Mouse (Mus musculus) embryonic facial prominence, embryonic 11.5 days (tissue): ENCODE measurements around the gene Acox2. TPM values are rescaled to one million over a fixed set of nuclear protein-coding genes. Genes with fewer than 3 reads are reported as not detected.
A peak's percentile ranks its signal among the peaks of the same experiment; 100 is the strongest.

Experiments used
- ATAC-seq: fragments of 200-750 bp; cut with Nextera tagmentation; replicated peaks from 2 replicates; pipeline ENCODE4 v1.8.0; 2017; ENCODE audit warnings: low read depth; ENCODE audit not compliant: insufficient number of reproducible peaks, low FRiP score, low TSS enrichment
- DNase-seq: peaks from one replicate; pipeline ENCODE4 v3.0.0-alpha.2; 2015; ENCODE audit warnings: low spot score
- H3K27ac ChIP-seq: fragments of 300-500 bp; sonication (generic); replicated peaks from 2 replicates; pipeline ENCODE4 v1.5.1; 2014; ENCODE audit warnings: mild to moderate bottlenecking, low read depth, low read length, control low read depth
- H3K27me3 ChIP-seq: fragments of 300-500 bp; sonication (generic); 2 replicates; pipeline ENCODE4 v1.6.1; 2014; ENCODE audit warnings: mild to moderate bottlenecking, low read length, moderate library complexity, mixed read lengths; ENCODE audit not compliant: control insufficient read depth, insufficient read depth
- H3K36me3 ChIP-seq: fragments of 300-500 bp; sonication (generic); replicated peaks from 2 replicates; pipeline ENCODE4 v1.6.1; 2014; ENCODE audit warnings: low read depth, mild to moderate bottlenecking, low read length, moderate library complexity, mixed read lengths; ENCODE audit not compliant: control insufficient read depth, insufficient read depth
- H3K4me1 ChIP-seq: fragments of 300-500 bp; sonication (generic); 2 replicates; pipeline ENCODE4 v1.6.1; 2014; ENCODE audit warnings: low read length, mixed read lengths; ENCODE audit not compliant: control insufficient read depth, insufficient read depth
- H3K4me2 ChIP-seq: fragments of 300-500 bp; sonication (generic); 2 replicates; pipeline ENCODE4 v1.6.1; 2014; ENCODE audit warnings: low read depth, mild to moderate bottlenecking, control low read depth, low read length, moderate library complexity
- H3K4me3 ChIP-seq: fragments of 300-500 bp; sonication (generic); 2 replicates; pipeline ENCODE4 v1.5.1; 2014; ENCODE audit warnings: low read depth, low read length, control low read depth
- H3K9ac ChIP-seq: fragments of 300-500 bp; sonication (generic); replicated peaks from 2 replicates; pipeline ENCODE4 v1.6.1; 2014; ENCODE audit warnings: mild to moderate bottlenecking, control low read depth, low read length
- H3K9me3 ChIP-seq: fragments of 300-500 bp; sonication (generic); replicated peaks from 2 replicates; pipeline ENCODE4 v1.6.1; 2016; ENCODE audit warnings: mild to moderate bottlenecking, low read length, inconsistent platforms, mixed read lengths; ENCODE audit not compliant: control insufficient read depth
- WGBS: fragments of 180-500 bp; shearing (Covaris S2); extraction: QIAGEN DNeasy Blood & Tissue Kit; methylation state at CpG from one replicate; pipeline ENCODE4 v1.1.7; 2014; 5-methylcytosine and 5-hydroxymethylcytosine counted together
- polyA plus RNA-seq: library from polyadenylated mRNA; unstranded; fragments of >200 nt; fragmentation: Nextera tagmentation; extraction: Ambion mirVana; gene quantifications from 2 replicates; pipeline ENCODE4 v1.2.1, GENCODE M21; 2014

Gene Acox2
- not detected in 2 replicates for polyA plus RNA-seq

DNA sequence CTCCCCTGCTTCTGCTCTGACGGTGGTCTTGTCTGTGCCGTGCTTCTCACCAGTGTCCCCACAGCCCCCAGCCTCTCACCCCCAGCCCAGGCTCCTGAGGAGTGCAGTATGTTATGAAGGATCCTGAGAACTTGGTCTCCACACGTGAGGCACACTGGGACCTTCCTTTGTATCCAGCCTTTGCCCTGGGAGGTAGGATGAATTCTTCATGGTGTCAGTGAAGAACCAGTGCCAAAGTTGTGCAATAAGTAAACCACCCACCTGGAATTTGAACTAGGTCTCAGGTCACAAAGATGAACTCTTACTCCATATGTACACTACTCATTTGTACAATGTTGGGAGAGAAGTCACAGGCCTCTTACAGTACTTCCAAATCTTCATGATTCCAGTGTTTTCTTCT is at the start of gene Acox2:
Gene Acox2 (minus strand): TSS at position 188 of the 400 bp plus-strand sequence.
- H3K27ac ChIP-seq, result no peak within 1 kb of the TSS
- 85% methylated on average over 3 of the region's 3 CpGs for WGBS
- H3K9me3 ChIP-seq, result no peaks in the 10 kb centered on the region
- DNase-seq, result no peak
- H3K27me3 ChIP-seq, result no peaks in the 10 kb centered on the region
- no peaks in the 10 kb centered on the region for H3K4me1 ChIP-seq
- no peak within 1 kb of the TSS for H3K4me2 ChIP-seq
- no peak within 1 kb of the TSS for H3K9ac ChIP-seq
- H3K36me3 ChIP-seq, result no peaks in the 10 kb centered on the region
- no peak for ATAC-seq
- H3K4me3 ChIP-seq, result no peak within 1 kb of the TSS

DNA sequence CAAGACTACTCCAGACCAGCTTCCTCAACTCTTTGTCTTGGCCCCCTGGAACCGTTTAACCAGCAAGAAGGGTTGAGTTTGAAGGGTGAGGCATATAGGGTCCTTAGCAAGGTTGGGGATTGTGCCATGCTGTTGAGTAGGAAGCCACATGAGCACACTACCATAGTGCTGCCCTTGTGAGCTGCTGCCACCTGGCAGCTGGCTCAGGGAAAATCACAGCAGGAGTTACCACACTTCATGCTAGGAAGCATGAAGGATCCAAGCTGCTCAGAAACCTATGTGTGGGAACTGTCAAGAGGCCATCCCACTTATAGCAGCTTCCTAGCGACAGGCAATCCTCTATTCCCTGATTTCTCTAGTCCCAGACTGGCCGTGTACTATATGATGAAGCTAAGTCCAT is 49.5 kb upstream of the Acox2 start:
- WGBS, result 65% methylated on average over 3 of the region's 3 CpGs
- Histone ChIP-seq H3K27me3 (no peaks in the 10 kb centered on the region), H3K36me3 (no peaks in the 10 kb centered on the region)

DNA sequence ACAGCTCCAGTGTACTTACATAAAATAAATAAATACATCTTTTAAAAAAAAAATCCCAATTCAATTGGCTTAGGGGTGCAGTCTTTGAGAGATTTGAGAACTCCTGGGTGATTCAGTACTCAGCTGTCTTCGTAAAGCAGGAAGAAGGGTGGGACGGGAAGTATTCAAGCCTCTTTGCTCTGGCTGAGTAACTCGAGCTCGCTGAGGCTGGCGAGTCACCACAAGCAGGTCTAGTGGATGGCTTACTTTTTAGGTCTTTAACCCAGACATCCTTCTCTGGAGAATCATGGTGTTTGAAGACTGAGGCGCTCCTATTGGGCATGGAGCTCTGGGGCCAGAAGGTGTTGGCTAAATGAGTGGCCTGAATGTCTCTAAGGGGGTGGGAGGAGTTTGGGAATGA is 47.7 kb upstream of the Acox2 start:
- Histone ChIP-seq H3K36me3 (no peaks in the 10 kb centered on the region), H3K4me1 (no peaks in the 10 kb centered on the region), H3K9ac (no peak overlapping the region), H3K27me3 (no peaks in the 10 kb centered on the region), H3K27ac (no peak overlapping the region), H3K4me2 (no peak overlapping the region), H3K4me3 (no peak overlapping the region), H3K9me3 (no peaks in the 10 kb centered on the region)
- WGBS, result 76% methylated on average over 6 of the region's 6 CpGs
- ATAC-seq (no peak), DNase-seq (no peak)

More for the DNA sequence above, 49.5 kb upstream of the Acox2 start:
- Histone ChIP-seq H3K9me3 (no peaks in the 10 kb centered on the region), H3K4me2 (no peak overlapping the region), H3K4me1 (no peaks in the 10 kb centered on the region), H3K27ac (no peak overlapping the region), H3K9ac (no peak overlapping the region), H3K4me3 (no peak overlapping the region)
- ATAC-seq, result no peak
- DNase-seq, result no peak

DNA sequence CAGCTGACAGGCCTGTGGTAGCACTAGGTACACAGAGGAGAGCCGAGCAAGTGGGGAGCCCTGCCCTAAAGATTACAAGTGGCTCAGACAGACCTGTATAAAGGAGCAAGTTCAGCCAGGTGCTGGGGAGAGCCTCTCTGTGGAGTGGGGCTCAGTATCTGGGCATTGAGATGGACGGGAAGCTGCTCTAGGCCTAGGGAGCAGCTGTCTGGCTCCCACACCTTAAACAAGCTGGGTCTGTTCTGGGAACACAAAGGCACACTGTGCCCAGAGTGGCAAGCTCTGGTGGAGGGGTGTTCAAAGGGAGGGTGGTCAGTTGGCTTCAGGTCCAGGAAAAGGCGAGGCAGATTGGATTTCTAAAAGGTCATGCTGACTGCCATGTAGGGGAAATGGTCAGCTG is 45.9 kb upstream of the Acox2 start:
- Histone ChIP-seq H3K4me1 (no peaks in the 10 kb centered on the region), H3K27ac (no peak overlapping the region), H3K4me3 (no peak overlapping the region), H3K4me2 (no peak overlapping the region), H3K9ac (no peak overlapping the region), H3K27me3 (no peaks in the 10 kb centered on the region), H3K9me3 (no peaks in the 10 kb centered on the region), H3K36me3 (no peaks in the 10 kb centered on the region)
- 40% methylated on average over 3 of the region's 3 CpGs for WGBS
- ATAC-seq (no peak), DNase-seq (no peak)

DNA sequence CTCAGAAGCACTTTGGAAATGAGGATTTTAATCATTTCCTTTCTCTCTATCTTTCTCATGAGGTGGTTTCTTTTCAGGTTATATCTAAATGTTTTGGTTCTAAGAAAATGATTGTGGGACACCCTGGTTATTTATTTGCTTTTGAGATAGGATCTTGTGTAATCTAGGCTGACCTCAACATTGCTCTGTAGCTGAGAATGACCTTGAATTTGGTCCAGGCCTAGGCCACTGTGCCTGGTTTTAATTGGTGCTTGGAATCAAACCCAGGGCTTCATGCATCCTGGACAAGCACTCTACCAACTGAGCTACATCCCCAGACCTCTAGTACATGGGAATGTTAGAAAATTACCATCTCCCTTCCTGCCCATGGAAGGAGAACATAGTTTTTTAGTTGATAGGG is 44.9 kb upstream of the Acox2 start:
- ATAC-seq, result no peak
- H3K27me3 ChIP-seq, result no peaks in the 10 kb centered on the region
- no peaks in the 10 kb centered on the region for H3K9me3 ChIP-seq
- DNase-seq, result no peak
- no peaks in the 10 kb centered on the region for H3K4me1 ChIP-seq
- no peaks in the 10 kb centered on the region for H3K36me3 ChIP-seq
- no peak overlapping the region for H3K4me2 ChIP-seq
- no peak overlapping the region for H3K27ac ChIP-seq
- no peak overlapping the region for H3K4me3 ChIP-seq
- no peak overlapping the region for H3K9ac ChIP-seq

DNA sequence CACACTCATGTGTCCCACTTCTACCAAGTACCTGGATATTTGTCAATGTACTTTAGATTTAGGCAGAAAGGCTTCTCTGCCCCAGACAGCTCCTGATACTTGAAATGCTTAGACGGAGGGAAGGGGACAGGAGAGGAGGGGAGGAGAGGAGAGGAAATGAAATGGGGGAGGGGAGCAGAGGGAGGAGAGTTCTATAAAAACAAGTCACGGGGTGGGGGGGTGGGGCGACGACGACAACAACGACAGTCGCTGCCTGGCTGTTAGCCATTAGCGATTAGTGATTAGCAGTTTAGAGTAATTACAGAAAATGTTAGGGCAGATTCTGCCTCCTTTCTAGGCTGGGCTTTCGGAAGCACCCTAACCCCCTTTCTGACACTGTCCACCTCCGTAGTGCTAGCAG is 43.5 kb upstream of the Acox2 start:
- Histone ChIP-seq H3K4me1 (no peaks in the 10 kb centered on the region), H3K27ac (no peak overlapping the region), H3K9me3 (no peaks in the 10 kb centered on the region), H3K9ac (no peak overlapping the region), H3K4me3 (no peak overlapping the region), H3K36me3 (no peaks in the 10 kb centered on the region), H3K4me2 (no peak overlapping the region), H3K27me3 (no peaks in the 10 kb centered on the region)
- ATAC-seq (no peak), DNase-seq (no peak)
- WGBS, result 11% methylated on average over 10 of the region's 10 CpGs

DNA sequence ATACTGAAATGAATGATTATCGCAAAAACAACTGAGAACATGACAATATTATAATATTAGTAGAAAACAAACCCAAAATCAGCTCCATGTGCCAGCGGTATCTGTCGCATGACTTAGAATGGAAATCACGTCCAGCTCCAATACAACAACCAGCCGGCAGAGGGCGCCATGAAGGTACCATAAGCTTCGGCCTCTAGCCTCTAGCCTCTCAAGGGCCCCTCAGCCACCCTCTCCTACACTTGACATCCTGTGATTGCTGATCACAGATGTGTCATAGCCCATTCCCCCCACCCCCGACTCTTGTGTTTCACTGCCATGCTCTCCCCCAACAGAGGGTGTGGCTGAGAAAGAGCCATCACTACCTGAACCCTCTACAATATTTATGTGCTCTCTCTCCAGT is 41.1 kb upstream of the Acox2 start:
- H3K4me3 ChIP-seq, result no peak overlapping the region
- H3K36me3 ChIP-seq, result no peaks in the 10 kb centered on the region
- no peaks in the 10 kb centered on the region for H3K27me3 ChIP-seq
- no peak overlapping the region for H3K4me2 ChIP-seq
- no peak overlapping the region for H3K9ac ChIP-seq
- no peak overlapping the region for H3K27ac ChIP-seq
- 25% methylated on average over 8 of the region's 8 CpGs for WGBS
- peak; percentile 78 for DNase-seq
- ATAC-seq, result 0 out of 2 replicates have a peak, but pooled peaks have one; percentile 46
- no peaks in the 10 kb centered on the region for H3K4me1 ChIP-seq
- H3K9me3 ChIP-seq, result no peaks in the 10 kb centered on the region

DNA sequence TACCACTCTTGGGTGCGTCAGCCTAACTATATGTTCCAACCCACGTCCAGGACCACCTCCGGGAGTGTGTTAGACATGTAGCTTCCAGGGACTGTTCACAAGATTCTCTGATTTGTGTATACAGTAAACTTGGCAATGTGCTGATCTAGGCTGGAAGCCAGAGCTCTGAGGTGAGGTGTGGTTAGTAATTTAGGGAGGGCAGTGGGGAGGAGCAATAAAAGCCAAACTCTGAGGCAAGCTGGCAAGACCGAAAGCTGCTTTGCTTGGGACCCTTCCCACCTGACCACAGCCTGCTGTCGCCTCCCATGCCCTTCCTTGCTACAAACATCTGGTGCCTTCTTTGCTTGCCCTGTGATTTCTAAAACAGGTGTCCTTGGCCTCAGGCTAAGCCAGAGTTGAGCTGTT is 38.7 kb upstream of the Acox2 start:
- Histone ChIP-seq H3K36me3 (no peaks in the 10 kb centered on the region), H3K4me1 (no peaks in the 10 kb centered on the region), H3K9ac (no peak overlapping the region), H3K27ac (no peak overlapping the region), H3K4me2 (no peak overlapping the region), H3K27me3 (no peaks in the 10 kb centered on the region), H3K4me3 (no peak overlapping the region), H3K9me3 (no peaks in the 10 kb centered on the region)
- no peak for DNase-seq
- ATAC-seq, result no peak
- 86% methylated on average over 5 of the region's 5 CpGs for WGBS
